Mouse (Mus musculus) ovary, postnatal 14 days (tissue): Measurements from ENCODE around the gene Slc35f1.
A peak's percentile ranks its signal among the peaks of the same experiment; 100 is the strongest.

Experiments
- DNase-seq: peaks from one replicate; pipeline ENCODE4 v3.0.0; 2022; ENCODE audit warnings: low spot score

The Slc35f1 gene

DNA sequence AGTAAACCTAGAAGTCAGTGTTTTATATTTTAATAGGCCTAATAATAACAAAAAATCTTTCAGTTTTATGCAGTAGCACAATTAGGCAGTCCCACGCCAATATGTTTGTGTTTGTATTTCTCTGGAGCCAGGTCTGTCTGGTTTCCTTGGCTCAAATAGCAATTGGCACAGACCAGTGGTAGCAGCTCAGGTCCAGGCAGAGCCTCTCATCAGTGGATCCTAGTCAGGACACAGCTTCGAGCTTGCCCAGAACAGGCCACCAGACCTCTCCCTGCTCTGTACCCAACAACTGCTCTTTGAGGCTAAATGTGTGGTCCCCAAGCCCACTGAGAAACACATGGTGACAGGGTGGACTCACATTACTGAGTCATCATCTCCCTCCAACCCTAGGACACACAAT lies 412.1 kb downstream of the Slc35f1 start:
- no peak for DNase-seq

DNA sequence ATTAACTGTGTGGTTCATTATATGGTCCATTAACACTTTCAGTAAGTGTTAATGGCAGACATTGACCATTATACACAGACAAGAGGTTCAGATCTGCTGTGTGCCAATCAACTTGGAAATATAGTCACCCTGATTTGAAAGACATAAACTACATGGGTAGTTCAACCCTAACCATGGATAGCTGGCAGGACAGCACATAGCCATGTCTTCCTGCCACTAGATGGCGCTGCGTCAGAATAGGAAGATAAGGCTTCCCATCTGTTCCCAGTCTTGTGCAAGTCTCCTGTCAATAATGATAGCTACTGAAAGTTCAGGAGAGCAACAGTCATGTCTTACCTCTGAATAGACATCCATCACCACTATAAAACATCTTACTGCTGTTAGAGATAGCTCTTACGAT lies 424.7 kb downstream of the Slc35f1 start:
- peak; percentile 52 for DNase-seq

DNA sequence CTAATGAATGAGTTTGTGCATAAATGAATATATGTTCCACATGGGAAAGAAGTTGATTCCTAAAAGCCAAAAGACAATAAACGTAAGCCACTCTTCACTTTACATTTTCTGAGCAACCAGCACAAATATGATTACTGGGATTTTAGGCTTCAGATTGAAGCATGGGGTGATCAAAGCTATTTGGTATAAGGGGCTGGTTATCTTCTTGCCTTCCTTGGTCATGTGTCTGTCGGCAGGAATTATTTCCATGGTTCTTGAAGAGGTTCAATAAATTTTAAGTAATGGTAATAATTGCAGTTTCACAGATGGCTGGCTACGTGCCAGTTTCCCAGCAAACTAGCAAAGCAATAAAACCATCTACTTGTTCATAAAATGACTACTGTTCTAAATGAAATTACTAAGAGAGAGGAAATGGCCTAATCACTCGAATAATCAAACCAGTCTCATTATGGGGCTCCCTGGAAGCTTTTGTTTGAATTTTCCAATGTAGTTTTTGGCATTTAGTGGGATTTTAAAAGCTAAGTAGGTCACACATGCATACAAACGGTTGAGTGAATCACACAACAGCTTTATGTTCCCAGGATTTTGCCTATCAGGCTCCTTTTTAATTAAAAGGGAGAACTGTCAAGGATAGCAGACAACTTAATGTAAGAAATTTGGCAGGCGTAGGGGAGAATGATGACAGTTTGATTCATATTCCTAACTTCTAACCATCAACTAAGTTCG lies 425.5 kb downstream of the Slc35f1 start:
- no peak for DNase-seq

DNA sequence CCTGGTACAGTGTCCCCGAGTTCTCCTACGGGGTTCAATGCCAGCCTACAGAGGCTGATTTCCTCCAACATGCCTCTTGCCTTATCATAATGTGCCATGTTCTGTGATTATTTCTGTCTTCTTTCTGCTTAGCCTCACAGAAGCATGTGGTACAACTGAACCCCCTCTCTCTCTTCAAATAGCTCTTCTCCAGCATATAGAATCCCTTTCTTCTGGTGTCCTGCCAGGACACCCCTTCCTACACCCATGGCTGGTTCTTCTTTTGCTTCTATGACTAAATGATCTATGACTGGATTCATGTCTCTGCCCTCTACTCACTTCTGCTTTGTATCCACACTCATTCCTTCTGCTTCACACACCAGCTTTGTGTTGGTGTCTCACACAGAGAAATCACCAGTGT lies 430.3 kb downstream of the Slc35f1 start:
- no peak for DNase-seq

DNA sequence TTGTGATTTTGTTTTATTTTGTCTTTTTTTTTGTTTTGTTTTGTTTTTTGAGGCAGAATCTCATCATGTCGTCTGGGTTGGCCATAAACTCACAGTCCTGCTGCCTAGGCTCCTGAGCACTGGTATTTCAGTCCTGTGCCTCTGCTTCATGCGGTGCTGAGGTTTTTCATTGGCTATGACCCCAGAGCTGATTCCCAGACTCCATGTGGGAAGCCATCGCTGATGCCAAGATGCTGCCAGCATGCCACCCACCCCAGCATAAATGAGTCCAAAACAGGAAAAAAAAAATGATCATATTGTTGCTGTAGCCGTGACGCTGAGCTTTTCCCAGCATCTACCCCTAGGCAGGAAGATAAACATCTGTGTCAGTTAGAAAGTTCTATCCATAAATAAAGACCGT lies 434.0 kb downstream of the Slc35f1 start:
- no peak for DNase-seq

DNA sequence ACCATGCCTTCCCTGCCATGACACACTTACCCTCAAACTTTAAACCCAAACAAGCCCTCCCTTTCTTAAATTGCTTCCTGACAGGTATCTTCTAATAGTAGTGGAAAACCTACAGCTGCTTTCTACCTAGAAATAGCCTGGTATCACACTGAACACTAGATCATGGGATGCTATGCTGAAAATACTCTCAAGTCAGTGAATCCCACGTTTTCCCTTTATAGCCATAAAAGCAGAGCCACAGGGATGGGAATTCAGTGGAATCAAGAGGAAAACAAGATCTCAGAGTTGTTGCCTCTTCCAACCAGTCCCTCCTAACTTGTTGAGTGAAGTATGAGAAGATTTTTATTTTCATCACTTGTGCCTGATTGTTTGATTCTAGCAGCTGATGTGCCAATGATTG lies 442.4 kb downstream of the Slc35f1 start:
- no peak for DNase-seq

DNA sequence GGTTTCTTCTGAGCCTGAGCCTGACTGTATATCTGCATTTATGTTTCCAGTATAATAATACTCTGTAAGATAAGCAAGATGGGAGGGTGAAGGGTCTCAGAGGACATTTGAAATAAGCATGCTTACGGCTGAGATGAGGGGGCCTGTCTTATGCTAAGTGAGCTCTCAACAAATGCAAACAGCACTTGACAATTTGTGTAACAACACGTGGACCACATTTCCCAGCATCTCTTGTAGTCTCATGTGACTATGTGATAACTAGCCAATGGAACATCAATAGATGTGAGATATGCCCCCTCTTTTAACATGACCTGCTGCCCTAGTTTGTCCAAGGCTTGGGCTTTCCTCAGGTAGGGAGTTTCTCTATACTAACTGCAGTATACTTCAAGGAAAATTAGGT lies 460.0 kb downstream of the Slc35f1 start:
- no peak for DNase-seq

DNA sequence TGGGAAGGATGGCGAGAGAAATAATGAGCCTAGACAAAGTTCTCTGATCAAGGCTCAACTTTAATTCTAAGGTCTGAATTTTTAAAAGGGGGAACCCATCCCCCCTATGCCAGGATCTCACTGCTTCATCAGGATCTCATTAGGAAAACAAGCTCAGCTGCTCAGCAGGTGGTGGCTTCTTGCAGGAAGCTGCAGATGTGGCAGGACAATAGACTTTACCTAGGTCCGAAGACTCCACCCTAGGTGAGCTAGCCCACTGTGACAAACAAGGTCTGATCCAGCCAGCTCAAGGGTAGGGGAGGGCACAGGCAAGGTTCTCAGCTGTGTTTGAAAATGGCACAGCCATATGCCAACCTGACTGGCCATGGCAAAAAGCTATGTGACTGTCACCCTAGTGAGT lies 460.6 kb downstream of the Slc35f1 start:
- DNase-seq: no peak

DNA sequence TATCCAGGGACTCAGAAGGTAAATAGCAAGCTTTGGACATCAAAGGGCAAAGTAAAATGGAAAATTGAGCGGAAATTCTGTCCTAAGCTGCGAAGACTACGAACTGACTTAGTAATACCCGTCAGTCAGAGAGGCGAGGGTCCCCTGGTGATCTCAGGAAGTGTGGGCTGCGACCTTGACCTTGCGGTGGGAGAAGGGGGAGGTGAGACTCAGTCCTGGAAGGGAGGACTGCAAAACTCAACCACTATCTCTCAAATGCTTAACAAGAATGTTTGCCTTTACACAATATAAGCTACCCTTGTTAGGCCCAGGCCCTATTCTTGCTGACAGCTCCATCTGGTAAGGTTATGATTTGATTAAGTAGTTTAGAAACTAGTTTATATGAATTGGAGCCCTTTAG lies 466.0 kb downstream of the Slc35f1 start:
- DNase-seq: no peak

DNA sequence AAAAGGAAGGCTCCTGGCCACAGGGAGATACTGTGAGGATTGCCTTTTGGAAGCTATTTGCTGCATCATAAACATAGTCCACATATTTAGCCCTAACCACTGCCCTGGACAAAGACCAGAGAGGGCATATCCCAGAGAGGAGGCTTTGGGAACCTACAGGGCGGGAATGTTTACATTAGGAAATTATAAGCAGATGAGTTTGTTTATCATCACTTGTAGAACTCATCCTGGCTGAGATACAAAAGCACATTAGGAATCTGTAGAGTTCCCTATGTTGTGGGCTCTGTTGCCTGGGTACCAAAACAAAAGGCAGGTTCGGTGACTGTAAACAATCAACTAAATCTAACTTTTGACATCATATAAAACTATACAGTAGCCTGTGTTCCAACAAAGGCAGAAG lies 467.4 kb downstream of the Slc35f1 start:
- no peak for DNase-seq
